Mouse (Mus musculus) megakaryocyte, adult 5-6 weeks (primary cell): ENCODE results near the gene Sema4a. TPM values are rescaled to one million over a fixed set of nuclear protein-coding genes. Genes with fewer than 3 reads are reported as not detected.

Experiments
- ATAC-seq: 2 replicates; pipeline ENCODE4 v1.8.0; 2016; ENCODE audit warnings: mild to moderate bottlenecking, inconsistent platforms; ENCODE audit not compliant: poor library complexity, severe bottlenecking
- total RNA-seq, 2 experiments: library from RNA; stranded (forward) in 1 of 2; stranded (reverse) in 1 of 2; fragments of 153-499, 151-499 nt in 1 of 2; fragments of 221-1000, 200-1000 nt in 1 of 2; gene quantifications; 2 replicates each; pipeline versions ENCODE4 v1.2.3 to v1.2.4; 2015 to 2017

The Sema4a gene
- total RNA-seq, 2 experiments from 2014 or later: 167 to 171 TPM

GRCm38 (mm10) chr3:88398666-88399065, 62.3 kb downstream of the Sema4a start:
- ATAC-seq: no peak

GRCm38 (mm10) chr3:88395742-88396141, 65.2 kb downstream of the Sema4a start:
- peak; percentile 78 for ATAC-seq

GRCm38 (mm10) chr3:88395288-88395687, 65.7 kb downstream of the Sema4a start:
- ATAC-seq: no peak

GRCm38 (mm10) chr3:88393776-88394375, 67.1 kb downstream of the Sema4a start:
- no peak for ATAC-seq

Other genes starting within 250 kb of the Sema4a start
- not detected in 2 replicates for gene Rhbg, start 206.5 kb downstream of the Sema4a start, total RNA-seq (2015)
- not detected in 2 replicates for gene Rhbg, start 206.5 kb downstream of the Sema4a start, total RNA-seq (2017)
- gene Gm38392, start 174.0 kb downstream of the Sema4a start, total RNA-seq (2015): not detected in 2 replicates
- not detected in 2 replicates for gene Gm38392, start 174.0 kb downstream of the Sema4a start, total RNA-seq (2017)
- 2.8 and 6.6 TPM in 2 replicates for gene Tsacc, start 164.2 kb downstream of the Sema4a start, total RNA-seq (2015)
- 0.95 and 3.5 TPM in 2 replicates for gene Tsacc, start 164.2 kb downstream of the Sema4a start, total RNA-seq (2017)
- 153 and 179 TPM in 2 replicates for gene Cct3, start 164.1 kb downstream of the Sema4a start, total RNA-seq (2015)
- gene Cct3, start 164.1 kb downstream of the Sema4a start, total RNA-seq (2017): 90.2 and 91.2 TPM in 2 replicates
- gene Glmp, start 136.2 kb downstream of the Sema4a start, total RNA-seq (2015): 146 and 170 TPM in 2 replicates
- 40.6 and 45.1 TPM in 2 replicates for gene Glmp, start 136.2 kb downstream of the Sema4a start, total RNA-seq (2017)
- gene Tmem79, start 125.0 kb downstream of the Sema4a start, total RNA-seq (2015): 2.6 TPM in 1 of 2 replicates, not detected in the other
- gene Tmem79, start 125.0 kb downstream of the Sema4a start, total RNA-seq (2017): 1.2 TPM in 1 of 2 replicates, not detected in the other
- 20.6 and 21.1 TPM in 2 replicates for gene Smg5, start 124.9 kb downstream of the Sema4a start, total RNA-seq (2015)
- gene Smg5, start 124.9 kb downstream of the Sema4a start, total RNA-seq (2017): 34.5 and 48.0 TPM in 2 replicates
- gene Paqr6, start 96.6 kb downstream of the Sema4a start, total RNA-seq (2015): not detected in 2 replicates
- not detected in 2 replicates for gene Paqr6, start 96.6 kb downstream of the Sema4a start, total RNA-seq (2017)
- gene Bglap3, start 88.4 kb downstream of the Sema4a start, total RNA-seq (2015): not detected in 2 replicates
- not detected in 2 replicates for gene Bglap3, start 88.4 kb downstream of the Sema4a start, total RNA-seq (2017)
- gene Bglap2, start 82.5 kb downstream of the Sema4a start, total RNA-seq (2015): 0.84 TPM in 1 of 2 replicates, not detected in the other
- 0.66 TPM in 1 of 2 replicates, not detected in the other for gene Bglap2, start 82.5 kb downstream of the Sema4a start, total RNA-seq (2017)
- 0.93 and 1.5 TPM in 2 replicates for gene Bglap, start 76.7 kb downstream of the Sema4a start, total RNA-seq (2015)
- 5.0 and 6.3 TPM in 2 replicates for gene Bglap, start 76.7 kb downstream of the Sema4a start, total RNA-seq (2017)
- gene Pmf1, start 50.9 kb downstream of the Sema4a start, total RNA-seq (2015): 115 and 131 TPM in 2 replicates
- 78.5 and 81.9 TPM in 2 replicates for gene Pmf1, start 50.9 kb downstream of the Sema4a start, total RNA-seq (2017)
- gene Slc25a44, start 36.0 kb downstream of the Sema4a start, total RNA-seq (2015): 11.4 and 11.6 TPM in 2 replicates
- gene Slc25a44, start 36.0 kb downstream of the Sema4a start, total RNA-seq (2017): 17.4 and 18.7 TPM in 2 replicates
- 1.5 and 1.9 TPM in 2 replicates for gene Lmna, start 48.8 kb upstream of the Sema4a start, total RNA-seq (2015)
- gene Lmna, start 48.8 kb upstream of the Sema4a start, total RNA-seq (2017): 2.5 and 4.5 TPM in 2 replicates
- 0.04 and 0.05 TPM in 2 replicates for gene Mex3a, start 71.2 kb upstream of the Sema4a start, total RNA-seq (2015)
- 0.04 and 0.18 TPM in 2 replicates for gene Mex3a, start 71.2 kb upstream of the Sema4a start, total RNA-seq (2017)
- not detected in 2 replicates for gene Rab25, start 87.1 kb upstream of the Sema4a start, total RNA-seq (2015)
- gene Rab25, start 87.1 kb upstream of the Sema4a start, total RNA-seq (2017): not detected in 2 replicates
- 31.3 TPM in 2 replicates for gene Lamtor2, start 91.9 kb upstream of the Sema4a start, total RNA-seq (2015)
- gene Lamtor2, start 91.9 kb upstream of the Sema4a start, total RNA-seq (2017): 57.8 and 73.4 TPM in 2 replicates
- 10.5 and 14.5 TPM in 2 replicates for gene Ubqln4, start 92.6 kb upstream of the Sema4a start, total RNA-seq (2015)
- gene Ubqln4, start 92.6 kb upstream of the Sema4a start, total RNA-seq (2017): 15.9 and 16.4 TPM in 2 replicates
- gene Ssr2, start 114.7 kb upstream of the Sema4a start, total RNA-seq (2015): 207 and 216 TPM in 2 replicates
- gene Ssr2, start 114.7 kb upstream of the Sema4a start, total RNA-seq (2017): 93.2 and 107 TPM in 2 replicates
- gene Arhgef2, start 144.8 kb upstream of the Sema4a start, total RNA-seq (2015): 71.1 and 85.9 TPM in 2 replicates
- gene Arhgef2, start 144.8 kb upstream of the Sema4a start, total RNA-seq (2017): 49.6 and 73.1 TPM in 2 replicates
- not detected in 2 replicates for gene Rxfp4, start 192.0 kb upstream of the Sema4a start, total RNA-seq (2015)
- gene Rxfp4, start 192.0 kb upstream of the Sema4a start, total RNA-seq (2017): not detected in 2 replicates
- 50.6 and 52.1 TPM in 2 replicates for gene Khdc4, start 224.6 kb upstream of the Sema4a start, total RNA-seq (2015)
- gene Khdc4, start 224.6 kb upstream of the Sema4a start, total RNA-seq (2017): 53.4 and 56.1 TPM in 2 replicates